Mouse (Mus musculus) small intestine, adult 2 months (tissue): ENCODE measurements around the gene Setdb1. TPM values are rescaled to one million over a fixed set of nuclear protein-coding genes. Genes with fewer than 3 reads are reported as not detected.

Experiments
- H3K27ac ChIP-seq: fragments of 200-500 bp; 2 replicates; pipeline ENCODE4 v1.5.1; 2012; ENCODE audit warnings: low read depth, low read length, control low read depth, inconsistent platforms; ENCODE audit not compliant: insufficient read depth
- H3K27me3 ChIP-seq: fragments of 200-500 bp; 2 replicates; pipeline ENCODE4 v1.6.1; 2012; ENCODE audit warnings: mild to moderate bottlenecking, moderate library complexity, low read length, inconsistent platforms; ENCODE audit not compliant: control insufficient read depth, insufficient read depth
- H3K36me3 ChIP-seq: fragments of 200-500 bp; 2 replicates; pipeline ENCODE4 v1.6.1; 2012; ENCODE audit warnings: mild to moderate bottlenecking, low read length, control low read depth, inconsistent platforms; ENCODE audit not compliant: control insufficient read depth, insufficient read depth
- H3K4me1 ChIP-seq: fragments of 200-500 bp; 2 replicates; pipeline ENCODE4 v1.6.1; 2012; ENCODE audit warnings: low read length, inconsistent platforms, mixed read lengths; ENCODE audit not compliant: control insufficient read depth, insufficient read depth, insufficient read length
- H3K4me3 ChIP-seq: fragments of 200-500 bp; 2 replicates; pipeline ENCODE4 v1.5.1; 2012; ENCODE audit warnings: low read depth, mild to moderate bottlenecking, control low read depth, inconsistent platforms, low read length, moderate library complexity
- CTCF ChIP-seq: fragments of 200-500 bp; IDR thresholded peaks from 2 replicates; pipeline ENCODE4 v1.5.1; 2012; ENCODE audit warnings: low read depth, mild to moderate bottlenecking, control low read depth, inconsistent platforms, low read length, moderate library complexity, mixed read lengths; ENCODE audit not compliant: insufficient replicate concordance, insufficient read length; ENCODE audit errors: extremely low read depth
- POLR2A ChIP-seq: fragments of 200-500 bp; IDR thresholded peaks from 2 replicates; pipeline ENCODE4 v1.6.1; 2012; ENCODE audit warnings: low read depth, mild to moderate bottlenecking, control low read depth, inconsistent platforms, low read length, moderate library complexity
- WGBS: fragments of 180-500 bp; shearing (Covaris S2); methylation state at CpG from one replicate; pipeline ENCODE4 v1.1.7; 2018; 5-methylcytosine and 5-hydroxymethylcytosine counted together
- polyA plus RNA-seq: library from polyadenylated mRNA; depleted of rRNA; stranded (reverse); fragments of >200 nt; gene quantifications from 2 replicates; pipeline ENCODE4 v1.2.3, GENCODE M21; 2012

Gene Setdb1
- polyA plus RNA-seq, 1 experiment: 5.3 TPM

DNA sequence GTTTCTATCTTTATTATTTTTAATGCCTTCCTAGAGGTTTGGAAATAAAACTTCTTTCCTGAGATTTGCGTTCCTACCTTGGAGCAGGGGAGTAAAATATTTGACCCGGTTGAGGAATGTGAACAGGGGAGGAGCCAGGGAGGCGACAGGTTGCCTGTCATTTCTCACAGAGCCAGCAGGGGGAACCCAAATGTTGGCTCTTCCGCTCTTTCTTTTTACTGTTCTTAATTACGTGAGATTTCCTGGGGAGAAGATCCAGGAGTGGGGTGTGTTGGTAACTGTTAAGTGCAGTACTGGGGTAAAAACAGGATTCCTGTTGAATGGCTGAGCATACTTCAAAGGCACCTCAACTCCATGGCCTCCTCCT lies 60.9 kb downstream of the Setdb1 start:
- 7% methylated on average over 5 of the region's 5 CpGs for WGBS
- peak; percentile 74; the same call in 1 of the 2 replicates for TF ChIP-seq CTCF
- TF ChIP-seq POLR2A: no peak
- Histone ChIP-seq H3K4me1 (peaks cover 22% of the 10 kb centered on the region; the same call in 1 of the 2 replicates), H3K27me3 (no peaks in the 10 kb centered on the region), H3K36me3 (peaks cover 42% of the 10 kb centered on the region), H3K27ac (no peak overlapping the region), H3K4me3 (no peak overlapping the region)

DNA sequence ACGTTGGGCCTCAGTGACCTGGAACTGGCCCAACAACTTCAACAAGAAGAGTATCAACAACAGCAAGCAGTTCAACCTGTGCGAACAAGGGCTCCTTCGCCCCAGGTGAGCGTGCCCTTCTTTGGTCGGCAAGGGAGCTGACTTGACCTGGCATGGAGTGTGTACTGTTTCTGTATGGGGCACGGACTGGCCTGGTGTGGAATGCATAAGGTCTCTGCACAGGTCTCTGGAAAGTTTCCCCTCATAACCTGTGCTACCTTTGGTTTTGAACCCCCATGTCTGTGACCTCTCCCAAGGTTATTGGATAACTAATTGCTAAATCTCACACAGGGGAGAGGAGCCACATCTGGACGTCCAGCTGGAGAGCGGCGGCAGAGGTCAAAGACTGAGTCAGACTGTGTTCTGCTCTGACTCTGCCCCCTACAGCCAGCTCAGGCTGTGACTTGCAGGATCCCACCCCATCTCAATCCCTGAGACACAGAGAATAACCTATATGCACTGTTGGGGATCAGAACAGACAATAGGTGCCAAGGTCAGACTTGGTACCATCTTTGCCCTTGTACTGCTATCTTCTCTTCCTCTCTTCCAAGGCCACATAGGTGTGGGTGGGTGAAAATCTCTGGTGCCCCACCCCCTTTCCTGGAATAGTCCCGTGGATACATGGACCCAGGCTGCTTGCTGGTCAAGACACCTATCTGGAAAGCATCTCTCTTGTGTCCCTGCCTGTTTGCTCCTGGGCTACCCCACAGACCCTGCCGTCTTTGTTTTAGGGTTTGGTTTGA lies 61.5 kb downstream of the Setdb1 start:
- 72% methylated on average over 11 of the region's 11 CpGs for WGBS
- no peak overlapping the region for H3K27ac ChIP-seq
- peaks cover 48% of the 10 kb centered on the region for H3K36me3 ChIP-seq
- H3K27me3 ChIP-seq: no peaks in the 10 kb centered on the region
- no peak overlapping the region for H3K4me3 ChIP-seq
- TF ChIP-seq POLR2A (no peak), CTCF (no peak)
- peaks cover 22% of the 10 kb centered on the region; the same call in 1 of the 2 replicates for H3K4me1 ChIP-seq

DNA sequence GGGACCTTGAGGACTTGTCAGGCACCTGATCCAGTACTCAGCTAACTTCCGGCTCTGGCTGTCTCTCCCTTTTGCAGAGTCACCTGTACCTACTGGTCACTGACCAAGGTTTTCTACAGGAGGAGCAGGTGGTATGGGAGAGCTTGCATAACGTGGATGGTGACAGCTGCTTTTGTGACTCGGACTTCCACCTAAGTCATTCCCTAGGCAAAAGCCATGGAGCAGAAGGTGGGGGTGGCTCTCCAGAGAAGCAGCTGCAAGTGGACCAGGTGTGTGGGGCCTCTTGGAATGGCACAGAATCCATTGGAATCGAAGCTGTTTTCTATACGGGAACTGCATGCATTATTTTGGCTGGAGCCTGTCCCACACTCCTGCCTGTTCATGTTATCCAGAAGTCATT lies 62.3 kb downstream of the Setdb1 start:
- WGBS: 51% methylated on average over 5 of the region's 5 CpGs
- H3K4me3 ChIP-seq: no peak overlapping the region
- 0 out of 2 replicates have a peak overlapping the region, but pooled peaks have one; percentile 34 for H3K27ac ChIP-seq
- H3K36me3 ChIP-seq: peaks cover 55% of the 10 kb centered on the region
- TF ChIP-seq POLR2A (no peak), CTCF (no peak)
- no peaks in the 10 kb centered on the region for H3K27me3 ChIP-seq
- peaks cover 22% of the 10 kb centered on the region; the same call in 1 of the 2 replicates for H3K4me1 ChIP-seq

DNA sequence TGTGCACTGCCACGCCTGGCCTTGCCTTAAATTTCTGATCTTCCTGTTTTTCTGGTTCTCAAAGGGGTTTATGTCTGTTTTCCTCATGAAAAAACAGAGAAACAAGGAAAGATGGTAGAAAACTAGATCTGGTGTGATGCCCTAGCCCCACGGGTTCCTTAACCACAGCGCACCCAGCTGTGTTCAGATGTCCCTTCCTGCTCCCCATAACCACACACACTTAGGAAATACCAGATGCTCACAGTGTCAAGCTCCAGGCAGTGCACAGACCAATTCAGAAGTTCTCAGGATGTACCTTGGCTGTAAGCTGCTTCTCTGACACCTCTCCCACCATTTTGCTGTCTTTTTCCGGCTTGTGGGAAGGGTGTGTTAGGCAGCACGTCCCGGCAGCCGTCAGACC lies 62.7 kb downstream of the Setdb1 start:
- Histone ChIP-seq H3K27me3 (no peaks in the 10 kb centered on the region), H3K36me3 (peaks cover 58% of the 10 kb centered on the region), H3K27ac (0 out of 2 replicates have a peak overlapping the region, but pooled peaks have one; percentile 34), H3K4me1 (peaks cover 22% of the 10 kb centered on the region; the same call in 1 of the 2 replicates), H3K4me3 (no peak overlapping the region)
- TF ChIP-seq POLR2A: no peak
- no peak for TF ChIP-seq CTCF
- WGBS: 56% methylated on average over 7 of the region's 7 CpGs

DNA sequence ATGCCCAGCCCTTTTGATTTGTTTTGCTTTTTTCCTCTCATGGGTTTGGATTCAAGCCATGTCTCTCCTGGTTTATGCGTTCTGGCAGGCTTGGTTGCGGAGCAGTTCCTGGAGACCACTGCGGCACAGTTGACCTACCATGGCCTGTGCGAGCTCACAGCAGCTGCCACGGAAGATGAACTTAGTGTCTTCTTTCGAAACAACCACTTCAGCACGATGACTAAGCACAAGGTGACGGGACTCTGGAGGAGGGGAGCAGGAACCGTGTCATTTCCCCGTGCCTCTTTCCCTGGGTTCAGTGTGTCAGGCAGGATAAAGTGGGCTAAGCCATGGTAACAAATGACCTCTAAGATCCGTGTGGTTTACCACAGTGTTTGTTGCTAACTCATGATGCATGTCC lies 63.5 kb downstream of the Setdb1 start:
- WGBS: 65% methylated on average over 11 of the region's 11 CpGs
- peaks cover 22% of the 10 kb centered on the region; the same call in 1 of the 2 replicates for H3K4me1 ChIP-seq
- H3K4me3 ChIP-seq: no peak overlapping the region
- H3K36me3 ChIP-seq: peaks cover 61% of the 10 kb centered on the region
- no peaks in the 10 kb centered on the region for H3K27me3 ChIP-seq
- H3K27ac ChIP-seq: no peak overlapping the region
- TF ChIP-seq CTCF: no peak
- no peak for TF ChIP-seq POLR2A

DNA sequence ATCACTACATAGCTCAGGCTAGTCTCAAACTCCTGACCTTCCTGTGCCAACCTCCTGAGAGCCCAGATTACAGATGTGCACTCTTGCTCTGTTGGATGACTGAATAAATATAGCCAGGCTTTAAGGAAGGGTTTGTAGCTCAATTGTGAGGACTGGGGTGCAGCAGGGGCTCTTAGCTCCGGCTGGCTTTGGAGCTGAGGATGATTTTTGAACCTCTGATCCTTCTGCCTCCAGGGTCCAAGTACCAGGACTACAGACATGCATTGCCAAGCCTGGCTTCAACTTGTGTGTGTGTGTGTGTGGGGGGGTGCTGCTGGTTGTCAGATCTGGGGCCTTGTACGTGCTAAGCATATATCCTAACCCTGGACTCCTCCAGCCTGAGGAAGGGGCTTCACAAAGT lies 64.1 kb downstream of the Setdb1 start:
- H3K27me3 ChIP-seq: no peaks in the 10 kb centered on the region
- H3K4me3 ChIP-seq: no peak overlapping the region
- no peak overlapping the region for H3K27ac ChIP-seq
- no peak for TF ChIP-seq POLR2A
- TF ChIP-seq CTCF: no peak
- H3K4me1 ChIP-seq: peaks cover 22% of the 10 kb centered on the region; the same call in 1 of the 2 replicates
- H3K36me3 ChIP-seq: peaks cover 67% of the 10 kb centered on the region
- 94% methylated on average over 2 of the region's 2 CpGs for WGBS

DNA sequence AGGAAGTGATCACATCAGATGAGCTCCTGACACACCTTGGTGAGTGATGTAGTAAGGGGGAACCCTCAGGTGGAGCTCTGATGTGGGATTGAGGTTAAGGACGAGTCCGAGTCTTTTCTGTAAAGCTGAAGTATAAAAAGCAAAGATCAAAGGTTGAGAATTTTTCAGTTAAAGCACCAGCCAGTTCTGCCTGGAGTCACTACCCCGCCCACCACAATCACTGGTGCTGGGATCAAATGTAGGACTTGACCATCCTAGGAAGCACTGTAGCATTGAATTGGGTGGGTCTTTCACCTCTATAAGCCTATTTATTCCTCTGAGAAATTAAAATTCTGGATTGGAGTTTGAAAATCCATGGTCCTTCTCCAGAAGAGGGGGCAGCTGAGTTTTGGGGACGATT lies 66.0 kb downstream of the Setdb1 start:
- WGBS: 42% methylated on average over 4 of the region's 4 CpGs
- Histone ChIP-seq H3K4me1 (peaks cover 12% of the 10 kb centered on the region; the same call in 1 of the 2 replicates), H3K4me3 (no peak overlapping the region), H3K36me3 (peaks cover 73% of the 10 kb centered on the region), H3K27ac (peak overlapping the region; percentile 60; the same call in 1 of the 2 replicates), H3K27me3 (no peaks in the 10 kb centered on the region)
- TF ChIP-seq POLR2A: no peak
